Mouse (Mus musculus) neural tube, embryonic 11.5 days (tissue): ENCODE data around the gene Bcat1. TPM values are rescaled to one million over a fixed set of nuclear protein-coding genes. Genes with fewer than 3 reads are reported as not detected.

ENCODE experiments used
- ATAC-seq: fragments of 200-750 bp; cut with Nextera tagmentation; 2 replicates; pipeline ENCODE4 v1.8.0; 2017; ENCODE audit warnings: moderate number of reproducible peaks, mild to moderate bottlenecking, moderate TSS enrichment, moderate library complexity; ENCODE audit not compliant: insufficient read depth, low FRiP score, low TSS enrichment
- DNase-seq: peaks from one replicate; pipeline ENCODE4 v3.0.0-alpha.2; 2015; ENCODE audit warnings: low spot score
- H3K27ac ChIP-seq: fragments of 300-500 bp; sonication (generic); 2 replicates; pipeline ENCODE4 v1.5.1; 2014; ENCODE audit warnings: low read depth, mild to moderate bottlenecking, low read length
- H3K27me3 ChIP-seq: fragments of 300-500 bp; sonication (generic); 2 replicates; pipeline ENCODE4 v1.6.1; 2014; ENCODE audit warnings: mild to moderate bottlenecking, low read length, mixed read lengths; ENCODE audit not compliant: control insufficient read depth, insufficient read depth
- H3K36me3 ChIP-seq: fragments of 300-500 bp; sonication (generic); 2 replicates; pipeline ENCODE4 v1.6.1; 2014; ENCODE audit warnings: mild to moderate bottlenecking, low read length, moderate library complexity, mixed read lengths; ENCODE audit not compliant: control insufficient read depth, insufficient read depth
- H3K4me1 ChIP-seq: fragments of 300-500 bp; sonication (generic); 2 replicates; pipeline ENCODE4 v1.6.1; 2014; ENCODE audit warnings: low read length, mixed read lengths; ENCODE audit not compliant: control insufficient read depth, insufficient read depth
- H3K4me2 ChIP-seq: fragments of 300-500 bp; sonication (generic); 2 replicates; pipeline ENCODE4 v1.6.1; 2014; ENCODE audit warnings: low read depth, mild to moderate bottlenecking, moderate library complexity
- H3K4me3 ChIP-seq: fragments of 300-500 bp; sonication (generic); 2 replicates; pipeline ENCODE4 v1.5.1; 2014; ENCODE audit warnings: low read depth, low read length
- H3K9ac ChIP-seq: fragments of 300-500 bp; sonication (generic); 2 replicates; pipeline ENCODE4 v1.6.1; 2014; ENCODE audit warnings: mild to moderate bottlenecking, low read length
- H3K9me3 ChIP-seq: fragments of 300-500 bp; sonication (generic); 2 replicates; pipeline ENCODE4 v1.6.1; 2016; ENCODE audit warnings: low read length; ENCODE audit not compliant: control insufficient read depth
- WGBS: fragments of 180-500 bp; shearing (Covaris S2); extraction: QIAGEN DNeasy Blood & Tissue Kit; methylation state at CpG from one replicate; pipeline ENCODE4 v1.1.7; 2014; 5-methylcytosine and 5-hydroxymethylcytosine counted together
- polyA plus RNA-seq: library from polyadenylated mRNA; unstranded; fragments of >200 nt; fragmentation: Nextera tagmentation; extraction: Ambion mirVana; gene quantifications from 2 replicates; pipeline ENCODE4 v1.2.1, GENCODE M21; 2014

Bcat1 gene
- polyA plus RNA-seq, 1 experiment from 2014 or later: 114 TPM

- 95% methylated on average over 16 of the region's 16 CpGs for WGBS
- no peak overlapping the region for H3K27ac ChIP-seq
- H3K36me3 ChIP-seq: peaks cover 4% of the 10 kb centered on the region
Observed at GRCm38 (mm10) chr6:145016639-145017038, 59.3 kb downstream of the Bcat1 start.

DNA sequence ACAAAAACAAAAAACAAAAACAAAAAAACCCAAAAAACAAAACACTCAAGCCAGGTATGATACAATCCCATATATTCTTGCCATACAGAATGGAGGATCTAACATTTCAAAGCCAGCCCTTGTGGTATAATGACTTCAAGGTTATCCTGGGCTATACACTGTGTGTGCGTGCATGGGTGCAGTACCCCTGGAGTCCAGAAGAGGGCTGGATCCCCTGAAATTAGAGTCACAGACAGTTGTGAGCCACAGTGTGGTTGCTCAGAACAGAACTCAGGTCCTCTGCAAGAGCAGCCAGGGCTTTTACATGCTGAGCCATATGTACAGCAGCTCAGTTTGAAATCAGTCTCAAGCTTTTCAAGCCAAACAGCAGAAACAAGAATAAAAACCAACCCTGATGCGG is 61.0 kb downstream of the Bcat1 start:
- no peak for ATAC-seq
- Histone ChIP-seq H3K36me3 (peaks cover 6% of the 10 kb centered on the region), H3K9ac (no peak overlapping the region), H3K4me1 (no peaks in the 10 kb centered on the region), H3K9me3 (no peaks in the 10 kb centered on the region), H3K4me2 (no peak overlapping the region), H3K27me3 (no peaks in the 10 kb centered on the region), H3K4me3 (no peak overlapping the region), H3K27ac (no peak overlapping the region)
- 98% methylated on average over 2 of the region's 2 CpGs for WGBS
- no peak for DNase-seq

More at GRCm38 (mm10) chr6:145016639-145017038, 59.3 kb downstream of the Bcat1 start:
- Histone ChIP-seq H3K9ac (no peak overlapping the region), H3K4me1 (no peaks in the 10 kb centered on the region), H3K4me2 (no peak overlapping the region), H3K27me3 (no peaks in the 10 kb centered on the region), H3K4me3 (no peak overlapping the region), H3K9me3 (no peaks in the 10 kb centered on the region)
- ATAC-seq: no peak
- DNase-seq: no peak

GRCm38 (mm10) chr6:145012699-145013098 is 63.3 kb downstream of the Bcat1 start:
- Histone ChIP-seq H3K27ac (no peak overlapping the region), H3K4me2 (no peak overlapping the region), H3K27me3 (no peaks in the 10 kb centered on the region), H3K4me1 (no peaks in the 10 kb centered on the region), H3K4me3 (no peak overlapping the region), H3K36me3 (peaks cover 6% of the 10 kb centered on the region), H3K9ac (no peak overlapping the region), H3K9me3 (no peaks in the 10 kb centered on the region)
- no peak for ATAC-seq
- 81% methylated on average over 8 of the region's 8 CpGs for WGBS
- DNase-seq: no peak

DNA sequence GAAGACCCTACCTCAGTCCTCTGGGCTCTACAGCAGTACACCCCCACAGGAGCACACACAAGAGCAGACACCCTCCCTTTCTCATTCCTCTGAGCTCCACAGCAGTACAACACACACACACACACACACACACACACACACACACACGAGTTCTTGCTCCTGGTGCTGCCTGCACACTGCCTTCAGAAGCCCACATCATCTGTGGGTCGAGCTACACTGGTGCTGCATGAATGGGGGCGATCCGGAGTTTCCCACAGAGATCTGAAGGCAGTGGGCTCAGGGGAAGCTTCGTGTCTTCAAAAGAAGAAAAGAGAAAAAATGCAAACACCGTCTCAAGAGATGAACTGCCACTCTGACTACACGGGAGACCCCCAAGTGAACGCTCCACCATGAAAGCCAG is 64.8 kb downstream of the Bcat1 start:
- H3K4me3 ChIP-seq: no peak overlapping the region
- H3K4me1 ChIP-seq: no peaks in the 10 kb centered on the region
- ATAC-seq (no peak), DNase-seq (no peak)
- H3K9ac ChIP-seq: no peak overlapping the region
- WGBS: 90% methylated on average over 8 of the region's 8 CpGs
- no peaks in the 10 kb centered on the region for H3K9me3 ChIP-seq
- H3K27ac ChIP-seq: no peak overlapping the region
- no peaks in the 10 kb centered on the region for H3K27me3 ChIP-seq
- peaks cover 9% of the 10 kb centered on the region for H3K36me3 ChIP-seq
- no peak overlapping the region for H3K4me2 ChIP-seq

GRCm38 (mm10) chr6:145009859-145010818 is 65.8 kb downstream of the Bcat1 start:
- 75% methylated on average over 8 of the region's 8 CpGs for WGBS

GRCm38 (mm10) chr6:145003459-145003858 is 72.5 kb downstream of the Bcat1 start:
- Histone ChIP-seq H3K4me3 (no peak overlapping the region), H3K27me3 (no peaks in the 10 kb centered on the region), H3K9ac (no peak overlapping the region), H3K4me1 (no peaks in the 10 kb centered on the region), H3K9me3 (no peaks in the 10 kb centered on the region), H3K27ac (no peak overlapping the region), H3K4me2 (no peak overlapping the region), H3K36me3 (0 out of 2 replicates have a peak, but pooled peaks cover 3% of the 10 kb centered on the region)
- DNase-seq (no peak), ATAC-seq (no peak)

More at GRCm38 (mm10) chr6:145009859-145010818, 65.8 kb downstream of the Bcat1 start:
- DNase-seq (no peak), ATAC-seq (no peak)
- Histone ChIP-seq H3K4me3 (no peak overlapping the region), H3K27ac (no peak overlapping the region), H3K9me3 (no peaks in the 10 kb centered on the region), H3K4me2 (no peak overlapping the region), H3K4me1 (no peaks in the 10 kb centered on the region), H3K9ac (no peak overlapping the region), H3K36me3 (peaks cover 7% of the 10 kb centered on the region), H3K27me3 (no peaks in the 10 kb centered on the region)

DNA sequence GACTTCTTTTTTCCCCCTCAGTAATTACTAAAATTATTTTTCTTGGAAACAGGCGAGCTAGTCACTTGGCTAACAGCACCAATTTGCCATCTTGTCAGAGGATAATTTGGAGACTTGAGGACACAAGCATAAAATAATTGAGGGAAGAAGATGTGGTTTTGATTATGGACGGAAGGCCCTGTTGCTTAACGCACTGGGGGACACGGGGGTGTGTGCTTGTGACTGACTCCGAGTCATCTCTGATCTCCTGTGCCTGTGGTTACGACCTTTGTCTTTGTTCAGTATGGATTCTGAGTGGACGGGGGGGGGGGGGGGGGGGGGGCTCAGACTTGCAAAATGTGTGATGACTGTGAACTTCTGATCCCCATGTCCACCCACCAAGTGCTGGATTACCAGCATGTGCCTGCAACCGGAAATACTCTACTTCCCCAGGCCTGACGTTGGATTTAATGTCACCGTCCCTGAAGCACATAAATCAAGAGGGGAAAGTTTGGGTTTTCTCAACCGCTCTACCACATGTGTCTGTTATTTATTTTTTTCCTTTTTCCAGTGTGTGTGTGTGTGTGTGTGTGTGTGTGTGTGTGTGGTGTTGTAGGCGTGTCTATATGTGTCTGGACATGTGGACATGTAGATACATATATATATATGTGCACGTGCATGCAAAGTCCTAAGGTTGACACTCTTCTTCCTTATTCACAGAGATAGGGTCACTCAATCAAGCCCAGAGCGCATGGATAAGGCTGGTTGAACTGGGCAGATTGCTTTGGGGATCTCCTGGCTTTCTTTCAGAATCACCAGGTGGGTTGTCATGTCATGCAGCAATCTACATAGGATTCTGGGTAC is 73.7 kb downstream of the Bcat1 start:
- Histone ChIP-seq H3K27me3 (no peaks in the 10 kb centered on the region), H3K4me3 (no peak overlapping the region), H3K9me3 (no peaks in the 10 kb centered on the region), H3K36me3 (0 out of 2 replicates have a peak, but pooled peaks cover 1% of the 10 kb centered on the region), H3K9ac (no peak overlapping the region), H3K4me2 (no peak overlapping the region), H3K27ac (no peak overlapping the region), H3K4me1 (no peaks in the 10 kb centered on the region)
- no peak for ATAC-seq
- DNase-seq: no peak
- 75% methylated on average over 13 of the region's 14 CpGs for WGBS

- Histone ChIP-seq H3K27ac (no peak overlapping the region), H3K27me3 (no peaks in the 10 kb centered on the region), H3K4me2 (no peak overlapping the region), H3K9ac (no peak overlapping the region), H3K9me3 (no peaks in the 10 kb centered on the region), H3K4me1 (no peaks in the 10 kb centered on the region), H3K36me3 (no peaks in the 10 kb centered on the region), H3K4me3 (no peak overlapping the region)
- DNase-seq (no peak), ATAC-seq (no peak)
- 77% methylated on average over 6 of the region's 6 CpGs for WGBS
Observed at GRCm38 (mm10) chr6:145001493-145001892, 74.5 kb downstream of the Bcat1 start.
